Mouse (Mus musculus) urinary bladder, postnatal 0 days (tissue): ENCODE measurements around the gene Gal3st2. TPM values are rescaled to one million over a fixed set of nuclear protein-coding genes. Genes with fewer than 3 reads are reported as not detected.

Source experiments
- polyA plus RNA-seq: library from polyadenylated mRNA; unstranded; fragments of >200 nt; fragmentation: Nextera tagmentation; extraction: Ambion mirVana; gene quantifications from 2 replicates; pipeline ENCODE4 v1.2.1, GENCODE M21; 2015

Gal3st2 gene
- 0.22 and 0.54 TPM in 2 replicates for polyA plus RNA-seq

GRCm38 (mm10) chr1:93861048-93861447, at the start of gene Gal3st2:
Gal3st2 (plus strand) TSS chr1:93861306.

GRCm38 (mm10) chr1:93824609-93825008, 36.5 kb upstream of the Gal3st2 start, which contains the start of gene D2hgdh:
D2hgdh (plus strand) TSS chr1:93824909.

GRCm38 (mm10) chr1:93918011-93918410, 56.9 kb downstream of the Gal3st2 start, which contains the start of gene Gal3st2b:
Gal3st2b (plus strand) TSS chr1:93918311.

Other genes starting within 250 kb of the Gal3st2 start
- gene Stk25, start 202.6 kb upstream of the Gal3st2 start, polyA plus RNA-seq: 107 and 120 TPM in 2 replicates
- 212 and 254 TPM in 2 replicates for gene Bok, start 175.6 kb upstream of the Gal3st2 start, polyA plus RNA-seq
- gene Atg4b, start 109.8 kb upstream of the Gal3st2 start, polyA plus RNA-seq: 54.1 and 57.4 TPM in 2 replicates
- 32.5 and 34.3 TPM in 2 replicates for gene Thap4, start 106.4 kb upstream of the Gal3st2 start, polyA plus RNA-seq
- 103 and 110 TPM in 2 replicates for gene Dtymk, start 59.4 kb upstream of the Gal3st2 start, polyA plus RNA-seq
- gene Ing5, start 57.3 kb upstream of the Gal3st2 start, polyA plus RNA-seq: 7.5 and 8.4 TPM in 2 replicates
- 5.9 and 6.5 TPM in 2 replicates for gene D2hgdh, start 36.4 kb upstream of the Gal3st2 start, polyA plus RNA-seq
- 0.06 and 0.11 TPM in 2 replicates for gene Gal3st2b, start 57.0 kb downstream of the Gal3st2 start, polyA plus RNA-seq
- gene Gal3st2c, start 129.2 kb downstream of the Gal3st2 start, polyA plus RNA-seq: not detected in 2 replicates
- gene Neu4, start 159.1 kb downstream of the Gal3st2 start, polyA plus RNA-seq: not detected in 2 replicates
- not detected in 2 replicates for gene Pdcd1, start 191.2 kb downstream of the Gal3st2 start, polyA plus RNA-seq